Mouse (Mus musculus) yolk sac, embryonic 10.5 days (tissue): ENCODE data around the gene Olfr1184.
"Not testable (repeated sequence)": the region's sequence is repeated elsewhere in the genome, so short reads cannot be mapped to it uniquely, and the experiment has no call there.

Source experiments
- DNase-seq: peaks from one replicate; pipeline ENCODE4 v3.0.0-alpha.2; 2017; ENCODE audit warnings: low spot score

Gene Olfr1184

GRCm38 (mm10) chr2:88483298-88483697 lies at the start of gene Olfr1184:
Gene Olfr1184, plus strand, starts transcription at chr2:88483598.
- no peak for DNase-seq

DNA sequence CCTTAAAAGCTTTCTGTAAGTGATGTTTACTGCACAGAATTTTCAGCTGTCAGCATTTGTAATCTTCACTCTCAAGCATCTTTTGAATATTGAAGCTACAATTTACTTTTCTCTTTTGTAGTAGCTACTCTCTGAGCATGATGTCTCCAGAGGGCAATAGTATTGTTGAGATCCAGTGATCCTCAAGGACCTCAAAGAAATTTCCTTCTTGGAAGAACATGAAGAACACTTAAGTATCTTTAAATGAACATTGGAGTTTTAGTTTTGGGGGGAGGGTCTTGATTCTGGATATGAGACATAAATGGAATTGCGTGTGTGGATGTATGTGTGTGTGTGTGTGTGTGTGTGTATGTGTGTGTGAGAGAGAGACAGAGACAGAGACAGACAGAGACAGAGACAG lies 34.4 kb upstream of the Olfr1184 start, which contains the start of gene Gm13757:
TSS of gene Gm13757 (minus strand) at position 101 of the 400 bp plus-strand sequence.
- no peak for DNase-seq

- DNase-seq: not testable (repeated sequence)
These were observed 28.8 kb upstream of the Olfr1184 start, which contains the start of gene Olfr1183 for GRCm38 (mm10) chr2:88454567-88454966. Gene Olfr1183, plus strand, starts transcription at chr2:88454867.

DNA sequence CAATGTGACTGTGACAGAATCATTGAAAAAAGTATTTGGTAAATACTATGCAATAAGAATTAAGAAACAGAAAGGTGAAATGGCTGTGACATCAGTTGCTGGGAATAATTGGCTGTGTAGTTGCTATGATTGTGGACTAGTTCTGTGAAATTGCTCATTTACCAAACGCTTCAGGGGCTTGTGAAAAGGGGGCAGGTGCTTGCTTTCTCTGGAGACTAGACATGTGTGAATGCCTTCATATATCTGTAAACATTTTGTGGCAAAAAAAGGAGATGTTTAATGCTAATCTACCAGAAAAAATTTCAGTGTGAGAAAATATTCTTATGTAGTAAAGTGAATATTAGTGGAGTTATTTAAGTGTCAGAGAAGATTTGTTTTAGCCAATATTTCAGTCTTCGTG lies 9.6 kb downstream of the Olfr1184 start, which contains the start of gene Olfr1185-ps1:
TSS of gene Olfr1185-ps1 (plus strand) at position 301 of the 400 bp plus-strand sequence.
- no peak for DNase-seq

DNA sequence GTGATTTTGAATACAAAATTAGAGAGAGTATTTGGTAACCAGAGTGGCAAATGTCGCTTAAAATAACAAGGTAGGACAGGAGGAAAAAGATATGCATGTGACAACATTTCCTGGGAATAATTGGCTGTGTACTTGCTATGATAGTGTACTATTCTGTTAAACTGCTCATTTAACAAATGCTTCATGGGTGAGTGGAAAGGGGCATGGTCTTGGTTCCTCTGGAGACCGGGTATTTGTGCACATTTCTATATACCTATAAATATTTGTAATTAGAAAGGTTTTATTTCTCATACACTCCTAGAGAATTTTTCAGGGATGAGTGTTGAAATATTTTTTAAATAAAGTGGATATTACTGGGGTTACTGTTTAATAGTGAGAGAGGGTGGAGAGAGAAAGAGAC lies 34.9 kb downstream of the Olfr1184 start, which contains the start of gene Olfr1186:
TSS of gene Olfr1186 (plus strand) at position 301 of the 400 bp plus-strand sequence.
- no peak for DNase-seq

GRCm38 (mm10) chr2:88525720-88526119 lies 42.3 kb downstream of the Olfr1184 start:
- no peak for DNase-seq
